Mouse (Mus musculus) C2C12 (cell line): ENCODE data around the gene Zfp61. TPM values are rescaled to one million over a fixed set of nuclear protein-coding genes. Genes with fewer than 3 reads are reported as not detected.

ENCODE experiments used
- H3K27me3 ChIP-seq: one replicate; pipeline ENCODE4 v1.6.1; 2011; ENCODE audit not compliant: control insufficient read depth, insufficient read depth, insufficient read length
- H3K36me3 ChIP-seq: one replicate; pipeline ENCODE4 v1.6.1; 2011; ENCODE audit not compliant: control insufficient read depth, insufficient read depth
- H3K4me3 ChIP-seq: one replicate; pipeline ENCODE4 v1.5.1; 2011; ENCODE audit warnings: mild to moderate bottlenecking, control low read depth; ENCODE audit not compliant: poor library complexity, insufficient read depth, severe bottlenecking
- H3K79me2 ChIP-seq: one replicate; pipeline ENCODE4 v1.6.1; 2011; ENCODE audit not compliant: control insufficient read depth, insufficient read depth
- H3K79me3 ChIP-seq: one replicate; pipeline ENCODE4 v1.6.1; 2011; ENCODE audit warnings: low read depth, control low read depth
- H3ac ChIP-seq: one replicate; pipeline ENCODE3; 2011; ENCODE audit warnings: low read depth; ENCODE audit not compliant: control insufficient read depth, insufficient read length
- CEBPB ChIP-seq: IDR thresholded peaks from one replicate; pipeline ENCODE4 v1.6.1; 2011; ENCODE audit warnings: low read depth, mild to moderate bottlenecking, control low read depth, moderate library complexity
- CTCF ChIP-seq: IDR thresholded peaks from one replicate; pipeline ENCODE4 v1.5.1; 2011; ENCODE audit not compliant: control insufficient read depth, insufficient read depth, insufficient read length
- FOSL1 ChIP-seq: IDR thresholded peaks from one replicate; pipeline ENCODE4 v1.8.0; 2011; ENCODE audit warnings: mild to moderate bottlenecking, low read length; ENCODE audit not compliant: poor library complexity, insufficient read depth, severe bottlenecking
- MAX ChIP-seq: IDR thresholded peaks from one replicate; pipeline ENCODE4 v1.6.1; 2011; ENCODE audit warnings: mild to moderate bottlenecking, control low read depth
- MYOD1 ChIP-seq: IDR thresholded peaks from one replicate; pipeline ENCODE4 v1.6.1; 2011; ENCODE audit warnings: low read depth; ENCODE audit not compliant: control insufficient read depth, insufficient read length
- MYOG ChIP-seq: IDR thresholded peaks from one replicate; pipeline ENCODE4 v1.6.1; 2011; ENCODE audit not compliant: control insufficient read depth, insufficient read length; ENCODE audit errors: extremely low read depth
- USF1 ChIP-seq: IDR thresholded peaks from one replicate; pipeline ENCODE4 v1.6.1; 2011; ENCODE audit warnings: low read depth, mild to moderate bottlenecking, control low read depth, moderate library complexity
- polyA plus RNA-seq: library from polyadenylated mRNA; unstranded; fragments of >200 nt; fragmentation: generic; extraction: Trizol; gene quantifications from one replicate; pipeline ENCODE4 v1.2.1, GENCODE M21; 2012; ENCODE audit warnings: missing spikeins

Zfp61 gene
- polyA plus RNA-seq, 1 experiment, result 8.8 TPM

GRCm38 (mm10) chr7:24325197-24325596 is 24.2 kb upstream of the Zfp61 start:
- no peaks in the 10 kb centered on the region for H3K79me3 ChIP-seq
- H3ac ChIP-seq, result no peak overlapping the region
- peaks cover 13% of the 10 kb centered on the region for H3K27me3 ChIP-seq
- H3K4me3 ChIP-seq, result no peak overlapping the region
- no peak for TF ChIP-seq CTCF
- no peak for TF ChIP-seq MYOD1
- TF ChIP-seq FOSL1, result no peak
- TF ChIP-seq MAX, result no peak
- no peak for TF ChIP-seq CEBPB
- TF ChIP-seq USF1, result no peak
- no peak for TF ChIP-seq MYOG
- H3K36me3 ChIP-seq, result no peaks in the 10 kb centered on the region
- H3K79me2 ChIP-seq, result no peaks in the 10 kb centered on the region

- peaks cover 16% of the 10 kb centered on the region for H3K27me3 ChIP-seq
Observed at GRCm38 (mm10) chr7:24322593-24322992, 21.6 kb upstream of the Zfp61 start.

DNA sequence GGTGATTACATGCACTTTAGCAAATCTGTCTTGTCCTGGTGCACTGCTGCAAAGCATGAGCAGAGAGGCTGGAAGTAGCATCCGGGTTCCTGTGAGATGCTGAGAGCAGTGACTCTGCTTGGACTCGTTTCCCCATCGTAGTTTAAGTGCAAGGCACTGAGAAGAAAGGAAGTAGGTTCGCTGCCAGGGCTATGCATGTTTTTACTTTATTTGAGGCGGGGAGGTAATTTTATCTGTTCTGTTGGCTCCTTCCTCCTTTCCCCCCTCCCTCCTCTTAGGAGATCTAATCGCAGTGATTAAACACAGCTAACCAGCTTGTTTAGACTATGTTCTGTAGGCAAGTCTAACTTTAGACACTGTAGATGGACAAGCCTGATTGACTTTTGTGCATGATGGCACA is 17.9 kb upstream of the Zfp61 start:
- TF ChIP-seq CEBPB (no peak), MAX (no peak), MYOD1 (no peak), USF1 (no peak), FOSL1 (no peak), MYOG (no peak), CTCF (no peak)

More at GRCm38 (mm10) chr7:24322593-24322992, 21.6 kb upstream of the Zfp61 start:
- TF ChIP-seq MAX (no peak), MYOG (no peak), USF1 (no peak), FOSL1 (no peak), MYOD1 (no peak), CTCF (no peak), CEBPB (no peak)
- Histone ChIP-seq H3K79me2 (no peaks in the 10 kb centered on the region), H3K4me3 (no peak overlapping the region), H3K36me3 (no peaks in the 10 kb centered on the region), H3ac (no peak overlapping the region), H3K79me3 (no peaks in the 10 kb centered on the region)

GRCm38 (mm10) chr7:24316567-24317092 is 15.6 kb upstream of the Zfp61 start, which contains the start of gene Zfp94:
Gene Zfp94 (minus strand): TSS chr7:24316666.
- Histone ChIP-seq H3K79me3 (no peaks in the 10 kb centered on the region), H3K4me3 (peak within 1 kb of the TSS; percentile 34), H3K27me3 (peaks cover 11% of the 10 kb centered on the region), H3K36me3 (no peaks in the 10 kb centered on the region), H3ac (peak within 1 kb of the TSS; percentile 76), H3K79me2 (no peaks in the 10 kb centered on the region)
- no peak for TF ChIP-seq CTCF
- no peak for TF ChIP-seq MAX

More for the DNA sequence above, 17.9 kb upstream of the Zfp61 start:
- no peaks in the 10 kb centered on the region for H3K36me3 ChIP-seq
- H3K79me2 ChIP-seq, result no peaks in the 10 kb centered on the region
- no peaks in the 10 kb centered on the region for H3K79me3 ChIP-seq
- no peak overlapping the region for H3K4me3 ChIP-seq
- peaks cover 11% of the 10 kb centered on the region for H3K27me3 ChIP-seq
- no peak overlapping the region for H3ac ChIP-seq

DNA sequence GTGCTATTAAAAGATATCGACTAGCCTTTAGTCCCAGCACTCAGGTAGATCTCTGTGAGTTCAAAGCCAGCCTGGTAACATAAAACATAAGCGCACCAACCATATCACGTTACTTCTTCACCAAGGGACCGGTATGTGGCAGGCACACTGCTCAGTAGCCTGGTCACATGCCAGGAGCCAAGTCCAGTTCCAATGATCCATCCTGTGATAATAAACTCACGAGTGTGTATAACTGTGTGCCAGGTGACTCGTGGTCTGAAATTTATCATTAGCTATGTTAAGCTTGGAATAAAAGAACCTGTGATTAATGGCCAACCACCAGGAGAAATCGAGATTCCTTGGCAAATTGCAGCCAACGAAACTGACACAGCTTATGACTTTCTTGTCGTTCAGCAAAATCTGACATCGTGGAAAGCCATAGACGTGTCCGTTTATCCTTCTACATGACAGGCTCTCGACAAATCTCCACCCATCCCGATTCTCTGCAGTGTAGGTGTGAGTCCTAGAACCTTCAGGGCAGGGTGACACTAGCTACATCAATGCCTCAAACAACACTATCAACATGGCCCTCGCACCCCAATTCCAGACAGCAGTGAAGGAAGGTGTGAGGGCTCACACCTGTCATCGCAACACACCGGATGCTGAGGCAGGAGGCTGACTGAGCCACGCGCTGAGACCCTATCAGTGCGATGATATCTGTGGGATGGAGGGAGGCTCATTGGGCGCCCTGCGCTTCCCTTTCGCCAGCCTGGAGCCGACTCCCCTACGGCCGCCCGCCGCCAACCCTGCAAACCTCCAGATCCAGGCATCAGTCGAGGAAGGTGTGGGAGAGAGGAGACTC is 14.9 kb upstream of the Zfp61 start:
- H3ac ChIP-seq, result peak overlapping the region; percentile 76
- TF ChIP-seq MYOG (no peak), MAX (no peak), CTCF (no peak), FOSL1 (no peak), USF1 (no peak), MYOD1 (no peak), CEBPB (no peak)
- peak overlapping the region; percentile 34 for H3K4me3 ChIP-seq
- H3K79me2 ChIP-seq, result no peaks in the 10 kb centered on the region
- H3K79me3 ChIP-seq, result no peaks in the 10 kb centered on the region
- H3K27me3 ChIP-seq, result peaks cover 9% of the 10 kb centered on the region
- no peaks in the 10 kb centered on the region for H3K36me3 ChIP-seq
